Comparison of ENCODE assay signal across 9 mouse cellular contexts in genomic region chr6:128992753-128993152, GRCm38 (mm10). TPM values are rescaled to one million over a fixed set of nuclear protein-coding genes. Genes with fewer than 3 reads are reported as not detected.
DNase-seq lines count a peak whose midpoint lies in the region; ATAC-seq and TF ChIP-seq lines count a peak whose summit lies in the region.
"Had no signal": no experiment of that assay in that cellular context is flagged by ENCODE, and none has a peak within 500 bp of the region (broad histone marks: within the 10 kb centered on the region; RNA-seq: fewer than 3 reads in every experiment).

No protein-coding gene starts in this region.

- H3K9ac ChIP-seq in CH12.LX (ENCODE audit: insufficient read depth, low read depth) = peak overlapping the region; percentile 93
- H3K9ac ChIP-seq in forebrain, embryonic 16.5 days (replicated peaks; ENCODE audit: low read depth, low read length) = no peak overlapping the region
- H3K9ac ChIP-seq: intestine, embryonic 15.5 days had no signal

- in situ Hi-C loops in CH12.LX (cut with MboI; ENCODE audit: low pct_ligation_motif_present, low pct_unique_long_range_greater_than_20kb, low sequenced_read_pairs) = no loop called here

- peak overlapping the region; percentile 6 to 47 (median 31) for H3K4me3 ChIP-seq in CH12.LX (replicated peaks in 1 of 3; ENCODE audit: low read depth in 2 of 3, low read length in 2 of 3, poor library complexity in 1 of 3)
- H3K4me3 ChIP-seq in forebrain, embryonic 16.5 days (replicated peaks; ENCODE audit: low read length) = no peak overlapping the region
- H3K4me3 ChIP-seq: intestine, embryonic 15.5 days had no signal

- 15% methylated on average over 3 of the region's 3 CpGs for WGBS in forebrain, embryonic 16.5 days

- H3K4me1 ChIP-seq in CH12.LX (ENCODE audit: control insufficient read depth in 1 of 2, insufficient read depth in 2 of 2) = peaks cover 9 to 24% of the 10 kb centered on the region in 2 experiments
- peaks cover 6% of the 10 kb centered on the region for H3K4me1 ChIP-seq in forebrain, embryonic 16.5 days (replicated peaks; ENCODE audit: control insufficient read depth, insufficient read depth, low read length)

- peaks cover 35% of the 10 kb centered on the region for H3K79me2 ChIP-seq in CH12.LX (replicated peaks; ENCODE audit: control insufficient read depth, extremely low read depth, insufficient read depth, poor library complexity, severe bottlenecking)

- peak overlapping the region; percentile 90 for H3K4me2 ChIP-seq in CH12.LX (ENCODE audit: insufficient read depth, low read depth, poor library complexity, severe bottlenecking)
- 0 out of 2 replicates have a peak overlapping the region, but pooled peaks have one; percentile 13 for H3K4me2 ChIP-seq in forebrain, embryonic 16.5 days (ENCODE audit: low read length)
- H3K4me2 ChIP-seq: intestine, embryonic 15.5 days had no signal

- H3K27ac ChIP-seq in CH12.LX (ENCODE audit: insufficient read depth, low read depth) = peak overlapping the region; percentile 87
- no peak overlapping the region for H3K27ac ChIP-seq in forebrain, embryonic 16.5 days (ENCODE audit: low read length)
- H3K27ac ChIP-seq: intestine, embryonic 15.5 days had no signal

- TF ChIP-seq RAD21 in CH12.LX (IDR thresholded peaks at IDR 0.05; ENCODE audit: low read depth, low read length) = no peak

- TF ChIP-seq CTCF in CH12.LX (conservative IDR thresholded peaks at IDR 0.05 in 1 of 2, IDR thresholded peaks at IDR 0.05 in 1 of 2; ENCODE audit: low read depth in 2 of 2, low read length in 2 of 2) = no peak

- no peaks in the 10 kb centered on the region for H3K9me3 ChIP-seq in CH12.LX (replicated peaks; ENCODE audit: low read length)
- no peaks in the 10 kb centered on the region for H3K9me3 ChIP-seq in forebrain, embryonic 16.5 days (ENCODE audit: control insufficient read depth, low read length)
- H3K9me3 ChIP-seq: intestine, embryonic 15.5 days had no signal

- ATAC-seq in forebrain, embryonic 16.5 days = peak; percentile 64
- ATAC-seq in erythroblast, adult 5-6 weeks (replicated peaks; ENCODE audit: low FRiP score, poor library complexity, severe bottlenecking) = no peak
- ATAC-seq: intestine, embryonic 15.5 days had no signal

- H3K27me3 ChIP-seq in CH12.LX (replicated peaks) = no peaks in the 10 kb centered on the region
- H3K27me3 ChIP-seq in forebrain, embryonic 16.5 days (replicated peaks; ENCODE audit: control insufficient read depth, insufficient read depth, low read length) = peaks cover 5% of the 10 kb centered on the region; the same call in 1 of the 2 replicates
- H3K27me3 ChIP-seq: intestine, embryonic 15.5 days had no signal

- peak; percentile 63; the same call in 1 of the 2 replicates for TF ChIP-seq EP300 in CH12.LX (IDR thresholded peaks at IDR 0.05; ENCODE audit: low read length)

- no peak; the same call in 1 of the 2 replicates for TF ChIP-seq POLR2A in CH12.LX (IDR thresholded peaks at IDR 0.05; ENCODE audit: low read depth, low read length)

- H3K36me3 ChIP-seq in CH12.LX (replicated peaks in 1 of 2; ENCODE audit: control insufficient read depth in 1 of 2, insufficient read depth in 1 of 2, low read length in 1 of 2) = peaks cover 0 to 2% of the 10 kb centered on the region in 2 experiments
- no peaks in the 10 kb centered on the region for H3K36me3 ChIP-seq in forebrain, embryonic 16.5 days (ENCODE audit: control insufficient read depth, insufficient read depth)
- H3K36me3 ChIP-seq: intestine, embryonic 15.5 days had no signal

- DNase-seq in 416B (ENCODE audit: low read depth) (peak; percentile 79), CH12.LX (ENCODE audit: extremely low read depth) (no peak), MN1 (ENCODE audit: low spot score) (no peak)
- DNase-seq in mesoderm, embryonic 11.5 days (ENCODE audit: low read depth, low spot score) = peak; percentile 30
- no peak for DNase-seq in cerebellum, adult 8-10 months
- DNase-seq in kidney, postnatal 4 days = no peak

- dilution Hi-C loops in CH12.LX (cut with MboI; ENCODE audit: extremely low pct_ligation_motif_present, extremely low pct_unique_long_range_greater_than_20kb, low sequenced_read_pairs) = no loop called here

TF ChIP-seq in CH12.LX, 34 proteins besides CTCF, POLR2A, EP300 and RAD21:
- TF ChIP-seq NELFE (IDR thresholded peaks at IDR 0.05; ENCODE audit: low read depth, low read length) = 0 out of 2 replicates have a peak, but pooled peaks have one; percentile 22
- no peak for TF ChIP-seq ETS1 (conservative IDR thresholded peaks at IDR 0.05; ENCODE audit: low read depth, low read length)
- TF ChIP-seq MAZ (IDR thresholded peaks at IDR 0.05; ENCODE audit: low read depth, low read length) = no peak
- peak; percentile 55; the same call in 1 of the 2 replicates for TF ChIP-seq CHD1 (IDR thresholded peaks at IDR 0.05; ENCODE audit: low read depth, low read length)
- no peak; the same call in 1 of the 2 replicates for TF ChIP-seq MEF2A (IDR thresholded peaks at IDR 0.05; ENCODE audit: borderline replicate concordance, low read depth, low read length)
- TF ChIP-seq ZMIZ1 (IDR thresholded peaks at IDR 0.05; ENCODE audit: low read depth, low read length) = no peak
- TF ChIP-seq ELF1 (IDR thresholded peaks at IDR 0.05; ENCODE audit: low read depth, low read length) = peak; percentile 60; the same call in 1 of the 2 replicates
- no peak; the same call in 1 of the 2 replicates for TF ChIP-seq POLR2AphosphoS2 (IDR thresholded peaks at IDR 0.05; ENCODE audit: low read depth, low read length)
- TF ChIP-seq TBP (conservative IDR thresholded peaks at IDR 0.05; ENCODE audit: low read depth, low read length) = no peak
- TF ChIP-seq MYC (IDR thresholded peaks at IDR 0.05; ENCODE audit: low read depth, low read length) = 0 out of 2 replicates have a peak, but pooled peaks have one; percentile 18
- no peak for TF ChIP-seq SMC3 (IDR thresholded peaks at IDR 0.05; ENCODE audit: low read depth, low read length)
- TF ChIP-seq TCF12 (IDR thresholded peaks at IDR 0.05; ENCODE audit: low read depth, low read length) = peak; percentile 28; the same call in 1 of the 2 replicates
- TF ChIP-seq MXI1 (IDR thresholded peaks at IDR 0.05; ENCODE audit: low read depth, low read length) = 0 out of 2 replicates have a peak, but pooled peaks have one; percentile 26
- TF ChIP-seq MAX (IDR thresholded peaks at IDR 0.05; ENCODE audit: low read length) = 0 out of 2 replicates have a peak, but pooled peaks have one; percentile 15
- TF ChIP-seq BHLHE40 (IDR thresholded peaks at IDR 0.05; ENCODE audit: low read depth, low read length) = no peak
- no peak for TF ChIP-seq PAX5 (IDR thresholded peaks at IDR 0.05; ENCODE audit: low read length)
- TF ChIP-seq E2F4 (IDR thresholded peaks at IDR 0.05; ENCODE audit: insufficient replicate concordance, low read depth, low read length) = no peak
- TF ChIP-seq IRF4 (IDR thresholded peaks at IDR 0.05; ENCODE audit: low read depth, low read length) = peak; percentile 62; the same call in 1 of the 2 replicates
- no peak for TF ChIP-seq GABPA (IDR thresholded peaks at IDR 0.05; ENCODE audit: insufficient replicate concordance, low read depth, low read length)
- no peak for TF ChIP-seq MAFK (IDR thresholded peaks at IDR 0.05; ENCODE audit: insufficient replicate concordance, low read length)
- TF ChIP-seq UBTF (IDR thresholded peaks at IDR 0.05; ENCODE audit: low read depth, low read length) = no peak
- no peak for TF ChIP-seq ZKSCAN1 (IDR thresholded peaks at IDR 0.05; ENCODE audit: borderline replicate concordance, low read depth, low read length)
- TF ChIP-seq NRF1 (IDR thresholded peaks at IDR 0.05; ENCODE audit: low read depth, low read length) = no peak

RNA-seq across cellular contexts. Expression of gene Klrb1f, which starts 52.9 kb away (rescaled TPM):
- total RNA-seq in CH12.LX (2012; rRNA removed) (0.38 and 0.68 TPM in 2 replicates), CH12.LX (2014; rRNA removed) (0.21 and 0.38 TPM in 2 replicates)
- 0.23 and 0.25 TPM in 2 replicates for polyA plus RNA-seq in CH12.LX (2012; ENCODE audit: insufficient read length, low read depth)
- polyA plus RNA-seq in forebrain, embryonic 16.5 days (2015; fragmentation: Nextera tagmentation; extraction: Ambion mirVana) = 0.26 and 0.29 TPM in 2 replicates
- total RNA-seq in erythroblast, adult 5-6 weeks (2015; ENCODE audit: low replicate concordance) = 5.2 and 12.3 TPM in 2 replicates
- 0.84 and 2.5 TPM in 2 replicates for total RNA-seq in erythroblast, adult 5-6 weeks (2017; ENCODE audit: low replicate concordance)

RNA-seq across cellular contexts. Expression of gene Clec2g, which starts 58.6 kb away (rescaled TPM):
- total RNA-seq in CH12.LX (2012; rRNA removed) (66.5 and 91.7 TPM in 2 replicates), CH12.LX (2014; rRNA removed) (142 and 169 TPM in 2 replicates)
- 78.9 and 82.0 TPM in 2 replicates for polyA plus RNA-seq in CH12.LX (2012; ENCODE audit: insufficient read length, low read depth)
- polyA plus RNA-seq in forebrain, embryonic 16.5 days (2015; fragmentation: Nextera tagmentation; extraction: Ambion mirVana) = not detected in 2 replicates
- total RNA-seq in erythroblast, adult 5-6 weeks (2015; ENCODE audit: low replicate concordance) = not detected in 2 replicates
- total RNA-seq in erythroblast, adult 5-6 weeks (2017; ENCODE audit: low replicate concordance) = 0.28 TPM in 1 of 2 replicates, not detected in the other
- polyA plus RNA-seq: intestine, embryonic 15.5 days had no signal

Comparison
In these comparisons a context has a peak if more than half of its experiments do, and no peak if none do; other contexts are left out.
1. DNase-seq: peak in 416B (single experiment) and mesoderm, embryonic 11.5 days (single experiment); none in CH12.LX (single experiment), MN1 (single experiment), cerebellum, adult 8-10 months (single experiment) and kidney, postnatal 4 days (0 of 2).
2. RNA of gene Clec2g, which starts 58.6 kb away (total RNA-seq): 66.5 to 169 TPM in CH12.LX; 0.28 TPM in erythroblast, adult 5-6 weeks; every median in the first group is over 10 times any median in the second.